Mouse (Mus musculus): ENCODE measurements around the gene 2210011C24Rik.

2210011C24Rik gene

DNA sequence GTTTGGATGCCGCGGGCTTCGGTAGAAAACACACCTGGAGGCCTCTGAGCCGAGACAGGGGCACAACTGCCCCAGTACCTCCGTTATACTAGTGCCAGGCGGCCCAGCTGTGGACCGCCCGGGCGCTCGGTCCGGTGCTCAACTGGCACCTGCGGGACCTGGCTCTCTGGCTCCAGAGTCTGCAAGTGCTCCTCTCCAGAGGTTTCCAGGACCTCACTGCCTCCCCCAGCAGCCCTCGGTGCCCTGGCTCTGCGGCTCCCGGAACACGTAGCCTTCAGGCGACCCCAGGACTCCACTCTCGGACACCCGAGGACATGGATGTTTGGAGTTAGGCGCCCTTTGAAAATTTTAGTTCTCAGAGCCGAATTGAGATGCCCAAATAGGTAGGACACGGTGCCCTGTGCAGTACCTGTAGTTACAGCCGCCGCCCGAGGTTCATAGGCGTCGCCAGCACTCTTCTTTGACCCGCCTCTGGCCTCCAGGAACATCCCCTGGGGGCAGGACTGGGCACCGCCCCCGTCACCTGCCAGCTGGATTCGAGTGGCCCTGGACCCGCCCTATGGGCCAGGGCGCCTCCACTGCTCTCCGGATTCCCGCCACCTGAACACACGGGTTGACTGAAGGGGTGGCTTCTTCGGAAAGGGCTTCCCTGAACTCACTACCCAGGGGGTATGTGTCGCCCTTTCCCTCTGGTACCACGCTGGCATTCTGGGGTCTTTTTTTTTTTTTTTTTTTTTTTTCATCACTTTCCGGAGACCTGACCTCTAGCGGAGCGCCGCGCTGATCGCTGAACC lies at the start of gene 2210011C24Rik:
Gene 2210011C24Rik, minus strand, starts transcription at position 467 of the 794 bp plus-strand sequence.
- no peak for DNase-seq (ENCODE audit: low read depth, low spot score)

- no peak for DNase-seq (ENCODE audit: low read depth, low spot score)
Measured at GRCm38 (mm10) chr8:84060245-84060644, 48.3 kb upstream of the 2210011C24Rik start.

- no peak for DNase-seq (ENCODE audit: low read depth, low spot score)
Measured at GRCm38 (mm10) chr8:84059226-84059625, 47.3 kb upstream of the 2210011C24Rik start.

DNA sequence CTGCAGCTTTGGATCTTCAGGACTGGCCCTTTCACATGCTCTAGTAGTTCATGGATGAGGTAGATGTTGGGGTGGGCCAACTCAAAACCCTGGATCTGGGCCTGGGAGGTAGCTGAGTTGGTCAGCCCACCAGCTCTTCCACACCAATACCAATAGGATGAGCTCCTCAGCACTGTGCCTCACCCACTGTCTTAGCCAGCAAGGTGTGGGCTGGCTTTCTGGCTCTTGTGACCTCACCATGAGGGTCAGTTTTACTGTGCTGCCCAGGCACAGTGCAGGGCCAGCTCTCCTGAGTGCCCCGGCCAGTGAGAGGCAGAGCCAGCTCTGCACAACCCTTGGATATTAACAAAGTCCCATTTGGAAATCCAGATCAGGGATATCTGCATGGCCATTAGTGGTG lies 45.9 kb upstream of the 2210011C24Rik start:
- no peak for DNase-seq (ENCODE audit: low read depth, low spot score)

DNA sequence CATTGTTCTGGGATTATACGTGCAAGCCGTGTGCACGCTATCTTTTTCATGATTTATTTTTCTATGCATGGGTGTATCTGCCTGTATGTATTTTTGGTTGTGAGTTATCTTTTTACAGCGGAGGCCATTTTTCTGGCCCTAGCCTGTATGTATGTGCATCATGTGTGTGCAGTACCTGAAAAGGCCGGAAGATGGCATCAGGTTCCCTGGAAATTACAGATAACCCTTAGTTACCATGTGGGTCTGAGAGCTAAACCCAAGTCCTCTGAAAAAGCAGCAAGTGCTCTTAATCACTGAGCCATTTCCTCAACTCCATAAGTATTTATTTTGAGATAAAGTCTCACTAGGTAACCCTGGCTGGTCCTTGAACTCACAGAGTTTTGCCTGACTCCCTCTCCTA lies 41.3 kb upstream of the 2210011C24Rik start:
- no peak for DNase-seq (ENCODE audit: low read depth, low spot score)

- no peak for DNase-seq (ENCODE audit: low read depth, low spot score)
Measured at GRCm38 (mm10) chr8:84052746-84053145, 40.8 kb upstream of the 2210011C24Rik start.

DNA sequence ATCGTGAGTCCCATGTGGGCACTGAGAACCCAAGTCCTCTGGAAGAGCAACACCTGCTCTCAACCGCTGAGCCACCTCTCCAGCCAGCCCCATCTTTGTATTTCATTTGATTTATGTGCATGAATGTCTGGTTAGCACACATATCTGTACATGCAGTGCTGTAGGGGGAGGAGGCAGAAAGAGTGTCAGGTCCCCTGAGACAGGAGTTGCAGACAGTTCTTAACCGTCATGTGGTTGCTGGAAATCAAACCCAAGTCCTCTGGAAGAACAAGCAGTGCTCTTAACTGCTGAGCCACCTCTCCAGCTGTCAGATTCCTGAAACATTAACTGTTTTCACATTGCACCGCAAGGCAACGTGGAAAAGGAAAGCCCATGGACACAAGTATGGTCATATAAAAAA lies 36.2 kb upstream of the 2210011C24Rik start:
- DNase-seq (ENCODE audit: low read depth, low spot score): no peak

DNA sequence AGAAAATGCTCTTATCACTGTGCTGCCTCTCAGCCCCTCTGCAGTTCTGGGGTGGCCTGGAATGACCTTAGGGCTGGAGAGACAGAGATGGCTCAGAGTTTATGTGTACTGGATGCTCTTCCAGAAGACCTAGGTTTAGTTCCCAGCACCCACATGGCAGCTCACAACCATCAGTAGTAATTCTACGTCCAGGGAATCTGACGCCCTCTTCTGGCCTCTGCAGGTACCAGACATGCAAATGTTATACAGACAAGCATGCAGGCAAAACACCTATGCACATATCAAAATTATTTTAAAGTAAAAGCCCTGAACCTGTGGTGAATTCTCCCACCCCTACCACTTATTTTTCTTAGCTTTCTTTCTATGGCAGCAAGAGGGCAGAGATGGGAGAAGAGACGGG lies 34.5 kb upstream of the 2210011C24Rik start:
- DNase-seq (ENCODE audit: low read depth, low spot score): no peak

- no peak for DNase-seq (ENCODE audit: low read depth, low spot score)
Measured at GRCm38 (mm10) chr8:84044900-84045299, 32.9 kb upstream of the 2210011C24Rik start, which contains the start of gene Rln3. Gene Rln3, minus strand, starts transcription at chr8:84045000.

DNA sequence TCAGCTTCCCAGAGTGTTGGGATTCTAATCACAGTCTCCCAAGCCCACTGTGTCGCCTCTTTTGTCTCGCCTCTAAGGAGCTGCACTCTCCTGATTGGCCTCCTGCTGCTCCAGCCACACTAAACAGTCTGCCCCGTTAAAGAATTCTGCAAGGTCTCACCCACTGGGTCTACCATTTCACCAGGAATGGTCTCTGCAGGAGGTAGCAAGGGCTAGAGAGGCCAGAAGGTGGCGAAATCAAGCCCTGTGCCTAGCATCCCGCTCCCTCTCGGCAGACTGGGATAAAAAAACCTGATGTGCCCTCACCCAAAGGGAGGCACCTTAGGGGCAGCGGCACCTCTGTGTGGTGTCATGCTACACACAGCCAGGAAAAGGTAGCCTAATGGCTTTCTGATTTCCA lies 32.1 kb upstream of the 2210011C24Rik start:
- no peak for DNase-seq (ENCODE audit: low read depth, low spot score)

GRCm38 (mm10) chr8:84042948-84043342 lies 31.0 kb upstream of the 2210011C24Rik start:
- DNase-seq (ENCODE audit: low read depth, low spot score): no peak

GRCm38 (mm10) chr8:84042066-84042947 lies 30.3 kb upstream of the 2210011C24Rik start, which contains the start of gene Il27ra:
Gene Il27ra, minus strand, starts transcription at chr8:84042589.
- DNase-seq (ENCODE audit: low read depth, low spot score): no peak

- no peak for DNase-seq (ENCODE audit: low read depth, low spot score)
Measured at GRCm38 (mm10) chr8:84039050-84039449, 27.1 kb upstream of the 2210011C24Rik start.

DNA sequence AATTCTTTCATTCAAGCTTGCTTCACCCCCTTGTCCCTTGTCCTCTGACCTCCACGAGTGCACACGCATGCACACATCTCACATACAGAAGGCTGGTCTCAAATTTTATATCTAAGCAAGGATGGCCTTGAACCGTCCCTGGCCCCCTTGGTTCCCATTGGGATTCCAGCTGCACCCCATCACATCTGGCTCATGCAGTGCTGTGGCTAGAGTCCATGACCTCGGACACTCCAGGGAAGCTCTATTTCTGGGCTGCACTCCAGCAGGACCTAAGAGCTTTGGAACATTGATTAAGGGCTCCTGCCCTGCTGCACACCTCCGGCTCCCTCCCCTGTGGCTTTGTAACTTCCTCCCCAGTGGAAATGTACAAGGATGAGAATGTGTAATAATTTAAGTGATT lies 26.0 kb upstream of the 2210011C24Rik start:
- no peak for DNase-seq (ENCODE audit: low read depth, low spot score)

- no peak for DNase-seq (ENCODE audit: low read depth, low spot score)
Measured at GRCm38 (mm10) chr8:84032777-84033176, 20.8 kb upstream of the 2210011C24Rik start.

GRCm38 (mm10) chr8:84029272-84029671 lies 17.3 kb upstream of the 2210011C24Rik start:
- no peak for DNase-seq (ENCODE audit: low read depth, low spot score)

GRCm38 (mm10) chr8:84027449-84027848 lies 15.5 kb upstream of the 2210011C24Rik start:
- no peak for DNase-seq (ENCODE audit: low read depth, low spot score)

- no peak for DNase-seq (ENCODE audit: low read depth, low spot score)
Measured at GRCm38 (mm10) chr8:84025863-84026262, 13.9 kb upstream of the 2210011C24Rik start.

GRCm38 (mm10) chr8:84024171-84024570 lies 12.2 kb upstream of the 2210011C24Rik start:
- DNase-seq (ENCODE audit: low read depth, low spot score): no peak

DNA sequence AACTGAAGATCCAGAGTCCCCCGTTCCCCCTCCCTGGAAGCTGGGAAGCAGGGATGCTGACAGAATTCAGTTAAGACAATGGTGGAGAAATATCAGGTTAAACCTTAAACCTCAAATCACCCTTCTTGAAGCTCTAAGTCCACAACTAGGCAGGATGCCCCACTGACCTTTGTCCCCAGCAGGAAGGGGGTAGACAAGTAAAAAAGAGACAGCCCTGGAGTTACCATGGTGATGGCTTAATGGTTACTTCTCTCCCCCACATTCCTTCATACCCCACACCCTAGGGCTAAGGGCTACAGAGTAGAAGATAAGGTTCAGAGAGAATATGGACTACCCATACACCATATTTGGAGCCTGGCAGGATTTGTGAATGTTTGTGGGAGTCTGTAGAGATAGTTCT lies 11.7 kb upstream of the 2210011C24Rik start:
- DNase-seq (ENCODE audit: low read depth, low spot score): no peak

DNA sequence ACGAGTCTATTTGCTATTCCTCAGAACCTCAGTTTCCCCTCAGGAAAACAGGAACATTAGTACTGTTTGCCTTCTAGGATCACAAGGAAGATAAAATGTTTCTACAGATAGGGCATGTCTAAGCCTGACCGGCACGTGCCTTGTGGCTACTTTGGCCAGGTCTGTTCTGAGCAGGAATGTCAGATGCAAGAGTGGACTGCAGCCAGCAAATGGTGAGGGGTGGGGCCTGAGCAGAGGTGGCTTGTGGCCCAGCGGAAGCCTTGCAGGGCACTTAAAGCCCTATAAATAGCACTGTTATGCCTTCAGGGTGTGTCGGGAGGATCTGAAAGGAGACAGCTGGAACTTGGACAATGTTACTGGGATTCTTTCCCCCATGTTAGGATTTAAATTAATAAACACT lies 11.1 kb upstream of the 2210011C24Rik start:
- DNase-seq (ENCODE audit: low read depth, low spot score): no peak

DNA sequence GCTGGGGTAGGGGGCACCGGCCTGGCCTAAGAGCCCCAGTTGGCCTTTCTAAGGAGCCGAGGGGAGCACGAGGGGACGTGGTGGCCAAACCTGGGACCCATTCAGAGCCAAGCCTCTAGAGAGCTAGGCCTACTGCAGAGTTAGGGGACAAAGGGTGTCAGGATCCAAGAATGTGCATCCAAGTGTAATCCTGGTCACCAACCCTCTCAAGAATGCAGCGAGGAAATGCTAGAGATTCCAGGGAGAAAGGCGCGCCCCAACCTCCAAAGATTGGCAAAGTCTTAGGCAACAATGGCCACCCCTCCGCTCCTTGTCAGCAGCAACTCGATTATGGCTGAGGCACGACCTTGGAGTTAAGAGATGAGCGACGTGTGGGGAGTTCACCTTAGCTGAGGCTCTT lies 9.6 kb upstream of the 2210011C24Rik start:
- no peak for DNase-seq (ENCODE audit: low read depth, low spot score)
